Mouse (Mus musculus): ENCODE results near the gene Trpc7.

Trpc7 gene

DNA sequence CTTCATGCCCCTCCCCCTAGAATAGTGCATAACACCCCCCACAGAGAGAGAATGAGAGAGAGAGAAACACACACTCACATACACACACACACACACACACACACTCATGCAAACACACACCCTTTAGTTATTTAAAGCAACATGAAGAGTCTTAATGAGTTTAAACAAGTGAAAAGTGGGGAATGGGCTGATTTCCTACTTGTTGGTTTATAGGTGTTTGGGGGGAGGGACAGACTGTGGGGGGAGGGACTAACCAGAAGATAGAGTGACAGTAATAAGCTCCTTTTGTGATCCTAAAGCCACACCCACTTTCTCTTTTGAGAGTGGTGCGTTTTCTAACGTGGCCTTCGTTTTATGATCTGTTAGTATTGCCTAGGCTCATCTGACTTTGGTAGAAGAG is at the start of gene Trpc7:
Gene Trpc7 (minus strand): TSS at position 101 of the 400 bp plus-strand sequence.
- DNase-seq (ENCODE audit: low read depth, low spot score) = no peak

- no peak for DNase-seq (ENCODE audit: low read depth, low spot score)
Observed at GRCm38 (mm10) chr13:56939261-56939660, 43.5 kb upstream of the Trpc7 start.

DNA sequence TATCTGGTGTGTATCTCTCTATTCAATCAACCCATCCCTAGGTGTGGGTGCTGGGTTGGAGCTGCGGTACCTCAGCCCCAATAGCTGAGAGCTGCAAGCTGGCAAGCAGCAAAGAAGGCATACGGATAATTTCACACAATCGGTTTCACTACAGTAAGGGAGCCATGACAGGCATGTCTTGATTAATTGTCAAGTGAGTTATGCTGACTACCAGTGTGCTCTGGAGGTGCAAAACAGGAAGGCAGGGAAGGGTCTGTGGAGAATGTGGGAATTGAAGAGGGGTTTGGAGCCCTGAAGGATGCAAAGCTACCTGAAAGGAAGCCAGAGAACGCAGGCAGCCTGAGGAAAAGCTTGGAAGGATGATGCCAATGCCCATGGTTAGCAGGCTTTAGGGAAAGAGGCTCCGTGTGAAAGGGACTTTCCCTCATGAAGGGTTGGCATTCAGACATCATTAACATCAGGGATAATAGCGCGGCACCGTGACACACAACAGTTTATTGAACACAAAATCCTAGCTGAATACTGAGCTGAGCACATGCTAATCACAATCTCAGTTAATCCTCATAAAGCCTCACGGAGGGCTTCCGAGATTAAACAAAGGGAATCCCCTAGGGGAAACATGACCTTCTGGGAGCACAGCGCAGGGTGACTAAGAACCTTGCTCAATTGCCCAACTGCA is 38.2 kb upstream of the Trpc7 start:
- DNase-seq (ENCODE audit: low read depth, low spot score) = no peak

DNA sequence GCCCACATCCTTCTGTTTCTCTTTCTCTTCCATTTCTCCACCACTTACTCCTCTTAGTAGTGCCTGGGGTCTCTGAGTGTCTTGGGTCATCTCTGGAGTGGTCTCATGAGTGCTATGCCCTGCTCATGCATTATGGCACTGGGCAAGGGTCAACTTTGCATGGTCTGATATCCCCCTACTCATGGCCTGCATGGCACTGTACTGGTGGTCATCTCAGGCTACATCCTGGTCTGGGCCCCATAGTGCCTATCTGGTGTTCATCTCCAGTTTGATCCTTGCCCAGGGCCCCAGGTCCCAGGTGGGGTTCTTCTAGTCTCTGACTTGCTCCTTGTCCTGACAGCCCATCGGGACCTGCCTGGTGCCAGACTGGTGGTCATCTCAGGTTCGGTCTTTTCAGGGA is 34.6 kb upstream of the Trpc7 start:
- DNase-seq (ENCODE audit: low read depth, low spot score) = no peak

DNA sequence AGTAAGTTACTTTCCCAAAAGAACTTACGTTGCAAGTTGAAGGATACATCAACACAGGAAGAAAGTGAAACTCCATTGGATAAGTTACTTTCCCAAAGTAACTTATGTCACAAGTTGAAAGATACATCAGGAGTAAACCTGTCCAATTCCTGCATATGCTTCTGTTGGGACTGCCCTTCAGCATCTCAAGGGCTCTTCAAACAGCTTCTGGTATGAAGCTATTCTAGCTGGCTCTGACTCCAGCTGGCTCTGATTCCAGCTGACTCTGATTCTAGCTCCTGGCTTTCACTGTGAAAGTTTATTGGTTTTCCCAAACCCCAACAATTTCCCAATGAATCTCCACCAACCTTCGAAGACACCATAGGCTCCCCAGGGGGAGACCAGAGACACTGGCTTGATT is 27.2 kb upstream of the Trpc7 start:
- no peak for DNase-seq (ENCODE audit: low read depth, low spot score)

- no peak for DNase-seq (ENCODE audit: low read depth, low spot score)
Observed at GRCm38 (mm10) chr13:56921251-56921650, 25.5 kb upstream of the Trpc7 start.

DNA sequence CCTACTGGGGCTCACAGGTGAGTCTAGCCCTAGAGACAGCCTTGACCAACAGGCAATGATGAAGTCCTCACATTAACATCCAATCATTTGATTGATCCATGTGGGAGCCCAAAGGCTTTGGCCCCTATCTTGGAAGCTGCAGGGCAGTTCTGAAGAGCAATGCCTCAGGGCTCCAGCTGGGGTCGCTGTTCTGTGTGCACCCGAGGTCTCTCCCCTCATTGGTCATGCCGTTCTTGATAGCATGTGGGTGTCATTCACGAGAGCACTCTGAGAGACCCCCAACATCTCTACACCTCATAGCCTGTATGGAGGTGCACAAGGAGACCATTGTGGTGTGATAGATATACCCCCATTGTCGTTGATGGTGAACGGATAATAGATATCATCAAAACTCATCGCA is 18.9 kb upstream of the Trpc7 start:
- no peak for DNase-seq (ENCODE audit: low read depth, low spot score)

GRCm38 (mm10) chr13:56911093-56911492 is 15.3 kb upstream of the Trpc7 start:
- no peak for DNase-seq (ENCODE audit: low read depth, low spot score)

DNA sequence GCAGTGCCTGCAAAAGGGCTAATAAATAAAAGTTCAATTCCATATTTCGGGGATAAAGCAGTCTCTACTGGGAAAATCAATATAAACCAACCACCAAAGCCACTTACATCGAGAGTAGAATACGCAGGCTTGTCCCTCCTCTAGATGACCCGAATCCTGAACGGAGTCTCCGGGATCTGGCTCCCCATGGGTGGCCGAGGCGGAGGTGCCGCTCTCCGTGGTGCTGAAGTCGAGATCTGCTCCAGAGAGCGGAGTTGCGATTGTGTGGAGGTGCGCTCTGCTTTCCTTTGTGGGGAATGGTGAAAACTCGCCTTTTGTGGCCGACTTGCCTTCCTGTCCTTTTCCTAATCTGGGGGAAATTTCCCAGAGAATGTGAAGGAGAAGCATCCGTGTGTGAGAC is 407 bp downstream of the Trpc7 start:
- peak; percentile 57 for DNase-seq (ENCODE audit: low read depth, low spot score)

- no peak for DNase-seq (ENCODE audit: low read depth, low spot score)
Observed at GRCm38 (mm10) chr13:56894543-56894942, 1.2 kb downstream of the Trpc7 start.

- DNase-seq (ENCODE audit: low read depth, low spot score) = no peak
Observed at GRCm38 (mm10) chr13:56889888-56890287, 5.9 kb downstream of the Trpc7 start.

GRCm38 (mm10) chr13:56882931-56883330 is 12.9 kb downstream of the Trpc7 start:
- no peak for DNase-seq (ENCODE audit: low read depth, low spot score)

DNA sequence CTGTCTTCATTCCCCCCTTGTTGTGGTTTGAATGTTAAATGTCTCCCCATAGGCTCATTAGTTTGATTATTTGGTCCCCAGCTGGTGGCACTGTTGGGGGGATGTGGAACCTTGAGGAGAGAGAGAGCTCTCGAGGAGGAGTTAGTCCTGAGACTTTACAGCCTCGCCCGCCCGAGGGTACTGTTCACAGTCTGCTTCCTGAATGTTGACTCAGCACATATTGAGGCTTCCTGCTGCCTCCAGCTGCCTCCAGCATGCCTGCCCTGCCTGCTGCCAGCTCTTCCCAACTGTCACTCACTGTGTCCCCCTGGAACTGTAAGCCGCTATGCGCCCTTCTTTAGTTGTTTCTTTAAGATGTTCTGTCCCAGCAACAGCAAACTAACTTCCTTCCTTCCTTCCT is 31.2 kb downstream of the Trpc7 start:
- DNase-seq (ENCODE audit: low read depth, low spot score) = no peak

GRCm38 (mm10) chr13:56862011-56862410 is 33.8 kb downstream of the Trpc7 start:
- peak; percentile 25 for DNase-seq (ENCODE audit: low read depth, low spot score)

DNA sequence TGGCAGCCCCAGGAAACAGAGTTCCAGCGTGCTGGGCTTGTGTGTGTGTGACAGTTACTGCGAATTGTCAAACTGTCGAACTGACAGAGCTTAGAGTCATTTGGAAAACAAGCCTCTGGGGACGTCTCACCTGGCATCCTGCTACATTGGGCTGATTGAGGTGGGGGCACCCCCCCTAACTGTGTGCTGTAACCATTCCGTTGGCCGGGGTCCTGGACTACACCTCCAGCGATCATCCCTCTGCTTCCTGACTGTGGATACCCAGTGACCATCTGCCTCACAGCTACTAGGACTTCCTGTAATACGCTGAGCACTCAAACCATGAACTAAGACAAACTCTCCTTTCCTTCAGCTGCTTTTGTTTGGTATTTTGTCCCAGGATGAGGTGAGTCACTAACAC is 41.3 kb downstream of the Trpc7 start:
- no peak for DNase-seq (ENCODE audit: low read depth, low spot score)

GRCm38 (mm10) chr13:56853436-56853835 is 42.4 kb downstream of the Trpc7 start:
- no peak for DNase-seq (ENCODE audit: low read depth, low spot score)

DNA sequence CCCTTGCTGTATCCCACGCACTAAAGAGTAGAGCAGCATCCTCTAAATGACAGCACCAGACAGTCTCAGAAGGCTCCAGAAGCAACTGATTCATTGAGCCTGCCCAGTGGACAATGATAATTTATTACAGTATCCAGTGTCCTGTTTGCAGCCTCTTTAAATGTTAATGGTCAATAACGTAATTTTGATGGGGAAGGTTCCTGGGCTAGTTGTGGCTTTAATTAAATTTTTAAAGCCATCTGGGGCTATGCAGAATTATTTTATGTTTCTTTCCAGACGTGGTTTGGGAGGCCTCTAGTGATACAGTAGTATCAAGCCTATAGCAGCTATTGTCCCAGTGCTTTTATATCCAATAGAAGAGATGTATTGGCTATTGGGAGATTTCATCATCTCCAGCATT is 49.9 kb downstream of the Trpc7 start:
- DNase-seq (ENCODE audit: low read depth, low spot score) = no peak

GRCm38 (mm10) chr13:56815471-56815870 is 80.3 kb downstream of the Trpc7 start:
- DNase-seq (ENCODE audit: low read depth, low spot score) = no peak

- DNase-seq (ENCODE audit: low read depth, low spot score) = peak; percentile 82
Observed at GRCm38 (mm10) chr13:56806776-56807490, 88.9 kb downstream of the Trpc7 start.

DNA sequence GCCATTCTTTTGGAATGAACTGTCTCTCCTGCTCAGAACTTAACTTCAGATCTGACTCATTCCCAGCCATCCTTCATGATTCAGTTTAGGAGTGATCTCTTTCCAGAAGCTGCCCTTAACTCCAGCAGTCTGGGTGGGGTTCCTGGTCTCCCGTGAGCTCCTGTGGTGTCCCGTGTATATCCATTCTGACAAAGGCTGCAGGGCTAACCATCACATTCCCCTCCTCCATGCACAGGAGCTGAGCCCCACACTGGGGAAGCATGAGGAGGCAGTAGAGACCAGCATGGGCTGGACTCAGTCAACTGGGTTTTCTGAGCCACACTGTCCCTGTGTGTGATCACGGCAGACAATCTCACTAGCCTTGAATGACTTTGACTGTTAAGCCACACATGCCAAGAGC is 90.7 kb downstream of the Trpc7 start:
- no peak for DNase-seq (ENCODE audit: low read depth, low spot score)

DNA sequence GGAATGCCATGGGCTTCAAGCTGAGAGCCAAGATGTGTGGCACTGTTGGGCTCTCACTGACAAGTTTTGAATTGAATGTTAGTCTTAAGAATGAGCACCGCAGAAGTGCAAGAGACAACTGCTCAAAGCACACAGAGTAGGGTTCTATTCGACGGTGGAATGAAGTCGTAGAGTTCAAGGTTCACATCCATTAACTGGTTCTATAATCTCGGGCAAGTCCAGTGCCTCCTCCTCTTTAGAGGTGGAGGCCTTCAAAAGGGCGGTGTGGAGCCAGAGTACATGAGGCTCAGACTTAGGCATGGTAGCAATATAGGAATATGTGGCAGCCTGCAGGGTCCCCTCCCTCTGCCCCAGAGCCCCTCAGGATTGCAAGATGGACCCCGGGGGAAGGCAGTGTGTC is 98.3 kb downstream of the Trpc7 start:
- DNase-seq (ENCODE audit: low read depth, low spot score) = no peak

DNA sequence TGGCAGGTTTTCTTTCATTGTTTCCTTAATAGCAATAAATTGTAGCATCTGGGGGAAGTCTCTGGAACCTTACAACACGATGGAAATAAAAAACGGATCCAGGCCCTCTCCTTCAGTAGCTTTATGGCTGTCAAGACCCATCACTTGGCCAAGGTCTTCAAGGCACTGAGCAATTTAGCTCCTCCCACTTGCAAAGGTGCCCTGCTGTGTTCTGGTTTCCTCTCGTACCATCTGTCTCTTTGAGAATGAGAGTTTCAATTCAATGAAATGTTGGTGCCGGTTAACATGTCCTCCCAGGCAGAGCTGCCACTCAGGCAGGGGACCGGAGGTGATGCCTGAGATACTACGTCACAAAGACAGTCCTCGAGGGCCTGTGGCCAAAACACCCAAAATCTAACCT is 100.3 kb downstream of the Trpc7 start:
- DNase-seq (ENCODE audit: low read depth, low spot score) = no peak

- no peak for DNase-seq (ENCODE audit: low read depth, low spot score)
Observed at GRCm38 (mm10) chr13:56794441-56794840, 101.4 kb downstream of the Trpc7 start.

Data from R1 (cell line).